Mouse (Mus musculus) embryonic facial prominence, embryonic 12.5 days (tissue): Measurements from ENCODE around the gene Gnb1. TPM values are rescaled to one million over a fixed set of nuclear protein-coding genes. Genes with fewer than 3 reads are reported as not detected.

ENCODE experiments used
- ATAC-seq: fragments of 200-750 bp; cut with Nextera tagmentation; 2 replicates; pipeline ENCODE4 v1.8.0; 2017; ENCODE audit not compliant: insufficient number of reproducible peaks, insufficient read depth, low FRiP score, low TSS enrichment
- H3K27ac ChIP-seq: fragments of 300-500 bp; sonication (generic); 2 replicates; pipeline ENCODE4 v1.5.1; 2016; ENCODE audit warnings: mild to moderate bottlenecking
- H3K27me3 ChIP-seq: fragments of 300-500 bp; sonication (generic); 2 replicates; pipeline ENCODE4 v1.6.1; 2016; ENCODE audit warnings: mild to moderate bottlenecking, moderate library complexity
- H3K36me3 ChIP-seq: fragments of 300-500 bp; sonication (generic); 2 replicates; pipeline ENCODE4 v1.6.1; 2016; ENCODE audit warnings: mild to moderate bottlenecking
- H3K4me1 ChIP-seq: fragments of 300-500 bp; sonication (generic); 2 replicates; pipeline ENCODE4 v1.6.1; 2016
- H3K4me2 ChIP-seq: fragments of 300-500 bp; sonication (generic); replicated peaks from 2 replicates; pipeline ENCODE4 v1.6.1; 2016; ENCODE audit warnings: mild to moderate bottlenecking, moderate library complexity
- H3K4me3 ChIP-seq: fragments of 300-500 bp; sonication (generic); 2 replicates; pipeline ENCODE4 v1.5.1; 2016; ENCODE audit warnings: mild to moderate bottlenecking
- H3K9ac ChIP-seq: fragments of 300-500 bp; sonication (generic); 2 replicates; pipeline ENCODE4 v1.6.1; 2016; ENCODE audit warnings: mild to moderate bottlenecking, moderate library complexity
- H3K9me3 ChIP-seq: fragments of 300-500 bp; sonication (generic); 2 replicates; pipeline ENCODE4 v1.6.1; 2016; ENCODE audit warnings: mild to moderate bottlenecking, moderate library complexity
- WGBS: fragments of 180-500 bp; shearing (Covaris S2); methylation state at CpG from one replicate; pipeline ENCODE4 v1.1.7; 2016; 5-methylcytosine and 5-hydroxymethylcytosine counted together
- polyA plus RNA-seq: library from polyadenylated mRNA; unstranded; fragments of >200 nt; fragmentation: Nextera tagmentation; extraction: Ambion mirVana; gene quantifications from 2 replicates; pipeline ENCODE4 v1.2.1, GENCODE M21; 2016

Gene Gnb1
- 570 and 588 TPM in 2 replicates for polyA plus RNA-seq

- peak within 1 kb of the TSS; percentile 100 for H3K9ac ChIP-seq
- peak within 1 kb of the TSS; percentile 76 for H3K4me2 ChIP-seq
- no peaks in the 10 kb centered on the region for H3K36me3 ChIP-seq
- peak; percentile 61 for ATAC-seq
- no peaks in the 10 kb centered on the region for H3K9me3 ChIP-seq
- H3K27ac ChIP-seq: peak within 1 kb of the TSS; percentile 97
- H3K4me1 ChIP-seq: peaks cover 42% of the 10 kb centered on the region
- H3K4me3 ChIP-seq: peak within 1 kb of the TSS; percentile 99
- H3K27me3 ChIP-seq: no peaks in the 10 kb centered on the region
- under 1% methylated on average over 35 of the region's 60 CpGs for WGBS
Measured at GRCm38 (mm10) chr4:155490990-155491504, at the start of gene Gnb1. TSS of gene Gnb1 (plus strand) at chr4:155491361.

GRCm38 (mm10) chr4:155442808-155443207 is 48.4 kb upstream of the Gnb1 start:
- Histone ChIP-seq H3K27me3 (no peaks in the 10 kb centered on the region), H3K9me3 (no peaks in the 10 kb centered on the region), H3K4me1 (no peaks in the 10 kb centered on the region), H3K27ac (no peak overlapping the region), H3K9ac (no peak overlapping the region), H3K36me3 (no peaks in the 10 kb centered on the region), H3K4me3 (no peak overlapping the region), H3K4me2 (no peak overlapping the region)
- WGBS: 72% methylated on average over 3 of the region's 3 CpGs
- ATAC-seq: no peak

GRCm38 (mm10) chr4:155451597-155451996 is 39.6 kb upstream of the Gnb1 start:
- Histone ChIP-seq H3K27me3 (no peaks in the 10 kb centered on the region), H3K4me3 (no peak overlapping the region), H3K27ac (no peak overlapping the region), H3K9ac (no peak overlapping the region), H3K4me2 (no peak overlapping the region), H3K36me3 (no peaks in the 10 kb centered on the region), H3K4me1 (no peaks in the 10 kb centered on the region), H3K9me3 (no peaks in the 10 kb centered on the region)
- 34% methylated on average over 10 of the region's 10 CpGs for WGBS
- peak; percentile 56; the same call in 1 of the 2 replicates for ATAC-seq

DNA sequence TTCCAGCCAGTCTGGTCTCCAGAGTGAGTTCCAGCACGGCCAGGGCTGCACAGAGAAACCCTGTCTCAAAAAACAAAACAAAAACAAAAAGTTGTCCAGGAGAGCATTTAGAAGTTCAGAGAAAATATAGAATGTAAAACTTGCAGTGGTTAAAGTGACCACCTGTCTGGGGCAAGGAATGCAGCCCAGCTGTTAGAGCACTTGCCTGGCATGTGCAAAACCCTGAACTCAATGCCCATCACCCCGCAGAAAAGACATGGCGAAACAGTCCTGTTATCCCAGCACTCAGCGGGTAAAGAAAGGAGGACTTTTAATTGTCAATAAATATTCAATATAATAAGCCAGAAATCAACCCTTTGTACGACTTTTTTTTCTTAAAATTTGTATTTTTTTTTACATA is 32.6 kb upstream of the Gnb1 start:
- no peaks in the 10 kb centered on the region for H3K9me3 ChIP-seq
- WGBS: 78% methylated on average over 5 of the region's 5 CpGs
- H3K4me3 ChIP-seq: no peak overlapping the region
- no peak overlapping the region for H3K9ac ChIP-seq
- 0 out of 2 replicates have a peak, but pooled peaks cover 4% of the 10 kb centered on the region for H3K27me3 ChIP-seq
- H3K27ac ChIP-seq: no peak overlapping the region
- no peak for ATAC-seq
- H3K36me3 ChIP-seq: no peaks in the 10 kb centered on the region
- no peak overlapping the region for H3K4me2 ChIP-seq
- H3K4me1 ChIP-seq: no peaks in the 10 kb centered on the region

DNA sequence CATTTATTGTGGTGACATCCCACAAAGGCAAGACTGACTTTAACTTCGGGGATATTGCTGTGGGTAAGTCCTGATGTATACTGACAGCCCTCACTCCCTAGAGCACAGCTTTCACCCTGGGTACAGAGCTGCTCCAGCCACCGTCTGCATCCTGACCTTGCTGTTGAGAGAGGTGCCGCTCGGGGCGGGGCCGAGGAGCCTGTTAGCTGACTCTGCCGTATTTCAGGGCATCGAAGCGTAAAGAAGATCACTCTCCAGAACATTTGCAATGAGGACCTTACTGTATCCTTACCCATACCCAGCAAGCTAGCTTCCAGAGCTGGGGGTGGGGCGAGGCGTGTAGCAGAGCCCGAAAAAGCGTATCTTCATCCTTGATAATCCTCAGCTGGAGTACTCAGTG is 28.1 kb upstream of the Gnb1 start:
- H3K27me3 ChIP-seq: 0 out of 2 replicates have a peak, but pooled peaks cover 8% of the 10 kb centered on the region

GRCm38 (mm10) chr4:155463611-155464010 is 27.6 kb upstream of the Gnb1 start:
- WGBS: 85% methylated on average over 6 of the region's 6 CpGs
- Histone ChIP-seq H3K4me3 (no peak overlapping the region), H3K27ac (no peak overlapping the region), H3K9me3 (no peaks in the 10 kb centered on the region), H3K9ac (no peak overlapping the region), H3K4me2 (no peak overlapping the region), H3K4me1 (no peaks in the 10 kb centered on the region), H3K27me3 (0 out of 2 replicates have a peak, but pooled peaks cover 8% of the 10 kb centered on the region), H3K36me3 (no peaks in the 10 kb centered on the region)
- ATAC-seq: no peak

More for the DNA sequence above, 28.1 kb upstream of the Gnb1 start:
- no peak overlapping the region for H3K4me2 ChIP-seq
- ATAC-seq: no peak
- no peak overlapping the region for H3K4me3 ChIP-seq
- WGBS: 83% methylated on average over 13 of the region's 13 CpGs
- no peaks in the 10 kb centered on the region for H3K36me3 ChIP-seq
- no peak overlapping the region for H3K9ac ChIP-seq
- H3K9me3 ChIP-seq: no peaks in the 10 kb centered on the region
- H3K4me1 ChIP-seq: no peaks in the 10 kb centered on the region
- no peak overlapping the region for H3K27ac ChIP-seq

- no peak for ATAC-seq
- peaks cover 4% of the 10 kb centered on the region; the same call in 1 of the 2 replicates for H3K4me1 ChIP-seq
- WGBS: 87% methylated on average over 4 of the region's 4 CpGs
- peaks cover 10% of the 10 kb centered on the region for H3K27me3 ChIP-seq
- H3K27ac ChIP-seq: no peak overlapping the region
- no peaks in the 10 kb centered on the region for H3K36me3 ChIP-seq
- H3K4me3 ChIP-seq: no peak overlapping the region
- H3K4me2 ChIP-seq: no peak overlapping the region
- H3K9ac ChIP-seq: no peak overlapping the region
- H3K9me3 ChIP-seq: no peaks in the 10 kb centered on the region
Measured at GRCm38 (mm10) chr4:155464061-155464460, 27.1 kb upstream of the Gnb1 start.

- Histone ChIP-seq H3K9ac (no peak overlapping the region), H3K4me3 (no peak overlapping the region), H3K27ac (no peak overlapping the region), H3K27me3 (peaks cover 22% of the 10 kb centered on the region), H3K4me2 (no peak overlapping the region), H3K36me3 (no peaks in the 10 kb centered on the region), H3K9me3 (no peaks in the 10 kb centered on the region), H3K4me1 (peaks cover 7% of the 10 kb centered on the region; the same call in 1 of the 2 replicates)
- 76% methylated on average over 6 of the region's 6 CpGs for WGBS
- ATAC-seq: no peak
Measured at GRCm38 (mm10) chr4:155465607-155466006, 25.6 kb upstream of the Gnb1 start.

GRCm38 (mm10) chr4:155466080-155466479 is 25.1 kb upstream of the Gnb1 start:
- Histone ChIP-seq H3K36me3 (no peaks in the 10 kb centered on the region), H3K4me2 (no peak overlapping the region), H3K4me1 (peaks cover 7% of the 10 kb centered on the region; the same call in 1 of the 2 replicates), H3K9ac (no peak overlapping the region), H3K27me3 (peaks cover 22% of the 10 kb centered on the region), H3K9me3 (no peaks in the 10 kb centered on the region), H3K4me3 (no peak overlapping the region), H3K27ac (no peak overlapping the region)
- 85% methylated on average over 5 of the region's 5 CpGs for WGBS
- no peak for ATAC-seq

GRCm38 (mm10) chr4:155467237-155468010 is 23.7 kb upstream of the Gnb1 start:
- no peak overlapping the region for H3K4me3 ChIP-seq
- no peak overlapping the region for H3K4me2 ChIP-seq
- no peak overlapping the region for H3K9ac ChIP-seq
- no peaks in the 10 kb centered on the region for H3K9me3 ChIP-seq
- no peak for ATAC-seq
- peaks cover 21% of the 10 kb centered on the region for H3K27me3 ChIP-seq
- no peak overlapping the region for H3K27ac ChIP-seq
- 79% methylated on average over 13 of the region's 13 CpGs for WGBS
- H3K4me1 ChIP-seq: peaks cover 7% of the 10 kb centered on the region; the same call in 1 of the 2 replicates
- H3K36me3 ChIP-seq: no peaks in the 10 kb centered on the region

DNA sequence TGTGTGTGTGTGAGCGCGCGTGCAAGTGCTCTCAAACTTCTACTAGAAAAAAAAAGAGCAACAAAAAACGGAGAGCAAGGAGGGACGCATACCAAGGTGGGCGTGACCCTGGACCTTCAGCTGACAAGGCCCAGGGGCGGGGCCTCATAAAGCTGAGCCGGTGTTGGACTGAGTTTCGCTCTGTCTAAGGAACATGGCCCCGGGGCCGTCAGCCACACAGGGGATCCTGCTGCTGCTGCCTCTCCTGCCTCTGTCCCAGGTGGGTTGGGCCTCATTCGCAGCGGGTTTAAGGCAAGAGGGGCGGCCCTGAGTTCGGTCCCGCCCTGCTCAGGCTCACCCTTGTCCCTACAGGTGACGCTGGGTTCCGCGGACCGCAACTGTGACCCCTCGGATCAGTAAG is 22.2 kb upstream of the Gnb1 start, which contains the start of gene Tmem52:
Gene Tmem52 (plus strand): TSS at position 163 of the 400 bp plus-strand sequence.
- Histone ChIP-seq H3K4me1 (peaks cover 10% of the 10 kb centered on the region), H3K4me2 (peak within 1 kb of the TSS; percentile 46), H3K27me3 (peaks cover 18% of the 10 kb centered on the region), H3K36me3 (no peaks in the 10 kb centered on the region), H3K9ac (0 out of 2 replicates have a peak within 1 kb of the TSS, but pooled peaks have one; percentile 21), H3K4me3 (peak within 1 kb of the TSS; percentile 13), H3K9me3 (no peaks in the 10 kb centered on the region), H3K27ac (no peak within 1 kb of the TSS)
- 0 out of 2 replicates have a peak, but pooled peaks have one; percentile 7 for ATAC-seq
- WGBS: 13% methylated on average over 21 of the region's 21 CpGs
